Mouse (Mus musculus): Measurements from ENCODE around the gene Limch1. TPM values are rescaled to one million over a fixed set of nuclear protein-coding genes. Genes with fewer than 3 reads are reported as not detected.

Gene Limch1
- polyA plus RNA-seq, 1 experiment from 2014 or later = 1.5 TPM

DNA sequence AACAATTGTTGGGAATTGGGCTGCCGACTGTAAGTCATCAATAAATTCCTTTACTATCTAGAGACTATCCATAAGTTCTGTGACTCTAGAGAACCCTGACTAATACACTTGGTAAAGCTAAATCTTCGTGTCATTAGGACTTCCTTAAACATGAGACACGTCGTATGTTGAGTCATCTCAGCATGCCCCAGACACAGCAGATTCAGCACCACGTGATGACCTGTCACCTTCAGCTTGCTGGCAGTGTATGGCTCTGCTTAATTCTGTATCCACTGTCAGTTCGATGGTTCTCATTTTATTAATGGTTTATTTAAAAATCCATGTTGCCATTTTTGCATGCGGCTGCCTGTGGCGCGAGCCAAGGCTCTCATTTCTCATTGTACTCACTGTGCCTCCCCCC is 298.3 kb downstream of the Limch1 start:
- Histone ChIP-seq H3K9ac (ENCODE audit: low read depth, low read length) (no peak overlapping the region), H3K4me3 (ENCODE audit: low read depth, low read length) (no peak overlapping the region), H3K27me3 (ENCODE audit: control insufficient read depth, insufficient read depth, low read depth, low read length) (no peaks in the 10 kb centered on the region), H3K4me2 (ENCODE audit: low read depth, low read length) (no peak overlapping the region), H3K36me3 (ENCODE audit: control insufficient read depth, insufficient read depth) (no peaks in the 10 kb centered on the region), H3K4me1 (ENCODE audit: control insufficient read depth, low read depth, low read length) (no peaks in the 10 kb centered on the region), H3K27ac (ENCODE audit: low read length) (no peak overlapping the region), H3K9me3 (replicated peaks; ENCODE audit: control insufficient read depth, low read length) (no peaks in the 10 kb centered on the region)
- ATAC-seq (ENCODE audit: low read depth) = no peak
- WGBS (ENCODE audit: insufficient replicate concordance) = 50% methylated on average over 8 of the region's 9 CpGs

DNA sequence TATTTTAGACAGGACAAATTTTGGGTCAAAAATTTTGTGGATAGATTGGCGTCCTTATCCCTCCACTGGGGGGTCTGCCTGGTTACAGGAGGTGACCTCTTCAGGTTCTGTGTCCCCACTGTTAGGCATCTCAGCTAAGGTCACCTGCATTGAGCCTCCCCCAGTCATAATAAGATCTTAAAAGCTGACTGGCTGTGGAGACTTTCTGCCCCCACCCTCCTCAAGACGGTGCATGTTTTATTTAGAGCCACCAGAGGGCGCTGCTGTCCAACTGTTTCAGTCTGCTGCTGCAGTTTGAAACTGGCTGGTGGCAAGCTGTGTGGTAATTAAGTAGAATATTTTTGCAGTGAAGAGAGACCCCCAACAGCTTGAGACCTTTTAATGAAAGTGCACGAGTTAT is 302.4 kb downstream of the Limch1 start:
- Histone ChIP-seq H3K36me3 (ENCODE audit: control insufficient read depth, insufficient read depth) (no peaks in the 10 kb centered on the region), H3K27me3 (ENCODE audit: control insufficient read depth, insufficient read depth, low read depth, low read length) (no peaks in the 10 kb centered on the region), H3K4me3 (ENCODE audit: low read depth, low read length) (no peak overlapping the region), H3K9ac (ENCODE audit: low read depth, low read length) (no peak overlapping the region), H3K27ac (ENCODE audit: low read length) (no peak overlapping the region), H3K9me3 (replicated peaks; ENCODE audit: control insufficient read depth, low read length) (no peaks in the 10 kb centered on the region), H3K4me2 (ENCODE audit: low read depth, low read length) (no peak overlapping the region), H3K4me1 (ENCODE audit: control insufficient read depth, low read depth, low read length) (no peaks in the 10 kb centered on the region)
- 11% methylated on average over 4 of the region's 4 CpGs for WGBS (ENCODE audit: insufficient replicate concordance)
- ATAC-seq (ENCODE audit: low read depth) = no peak

DNA sequence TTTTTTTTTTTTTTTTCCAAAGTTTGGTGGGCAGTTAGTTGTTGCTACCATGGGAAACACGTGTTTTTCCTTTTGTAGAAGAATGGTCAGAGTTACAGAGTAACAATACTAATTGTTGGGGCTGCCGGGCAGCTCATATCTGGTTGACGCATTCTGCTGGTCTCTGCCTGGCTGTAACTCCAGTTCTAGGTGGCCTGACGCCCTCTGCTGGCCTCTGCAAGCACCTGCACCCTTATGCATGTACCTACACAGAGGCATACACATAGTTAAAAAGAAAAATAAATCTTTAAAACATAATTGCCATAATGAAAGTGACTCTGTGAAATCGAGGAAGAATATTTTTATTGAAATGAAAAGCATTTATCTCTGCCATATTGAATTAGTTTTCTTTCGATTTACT is 312.2 kb downstream of the Limch1 start:
- H3K9me3 ChIP-seq (replicated peaks; ENCODE audit: control insufficient read depth, low read length) = no peaks in the 10 kb centered on the region
- WGBS (ENCODE audit: insufficient replicate concordance) = 56% methylated on average over 6 of the region's 6 CpGs
- no peak for ATAC-seq (ENCODE audit: low read depth)
- H3K4me2 ChIP-seq (ENCODE audit: low read depth, low read length) = no peak overlapping the region
- H3K27ac ChIP-seq (ENCODE audit: low read length) = no peak overlapping the region
- no peak overlapping the region for H3K4me3 ChIP-seq (ENCODE audit: low read depth, low read length)
- no peaks in the 10 kb centered on the region for H3K4me1 ChIP-seq (ENCODE audit: control insufficient read depth, low read depth, low read length)
- no peaks in the 10 kb centered on the region for H3K27me3 ChIP-seq (ENCODE audit: control insufficient read depth, insufficient read depth, low read depth, low read length)
- no peak overlapping the region for H3K9ac ChIP-seq (ENCODE audit: low read depth, low read length)
- H3K36me3 ChIP-seq (ENCODE audit: control insufficient read depth, insufficient read depth) = no peaks in the 10 kb centered on the region

DNA sequence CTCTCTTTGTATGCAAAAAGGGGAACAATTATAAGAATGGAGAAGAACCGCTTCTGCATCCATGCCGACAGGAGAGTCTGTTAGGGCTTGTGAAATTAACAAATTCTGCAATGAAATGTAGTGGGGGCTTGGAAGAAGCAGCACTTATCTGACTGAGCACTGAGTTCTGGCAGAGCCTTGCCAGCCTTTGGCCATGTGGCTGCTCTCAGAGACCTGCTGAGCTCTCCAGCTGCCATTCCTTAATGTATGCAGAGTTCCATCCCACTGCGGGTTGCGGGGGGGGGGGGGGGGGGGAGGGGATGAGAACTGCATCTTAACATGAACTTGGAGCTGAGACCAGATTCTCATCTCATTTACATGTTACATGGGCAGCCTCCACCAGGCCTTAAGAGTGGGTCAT is 314.9 kb downstream of the Limch1 start:
- Histone ChIP-seq H3K4me2 (ENCODE audit: low read depth, low read length) (no peak overlapping the region), H3K4me3 (ENCODE audit: low read depth, low read length) (no peak overlapping the region), H3K36me3 (ENCODE audit: control insufficient read depth, insufficient read depth) (no peaks in the 10 kb centered on the region), H3K4me1 (ENCODE audit: control insufficient read depth, low read depth, low read length) (no peaks in the 10 kb centered on the region), H3K27ac (ENCODE audit: low read length) (no peak overlapping the region), H3K27me3 (ENCODE audit: control insufficient read depth, insufficient read depth, low read depth, low read length) (no peaks in the 10 kb centered on the region), H3K9ac (ENCODE audit: low read depth, low read length) (no peak overlapping the region), H3K9me3 (replicated peaks; ENCODE audit: control insufficient read depth, low read length) (no peaks in the 10 kb centered on the region)
- 55% methylated on average over 2 of the region's 4 CpGs for WGBS (ENCODE audit: insufficient replicate concordance)
- no peak for ATAC-seq (ENCODE audit: low read depth)

DNA sequence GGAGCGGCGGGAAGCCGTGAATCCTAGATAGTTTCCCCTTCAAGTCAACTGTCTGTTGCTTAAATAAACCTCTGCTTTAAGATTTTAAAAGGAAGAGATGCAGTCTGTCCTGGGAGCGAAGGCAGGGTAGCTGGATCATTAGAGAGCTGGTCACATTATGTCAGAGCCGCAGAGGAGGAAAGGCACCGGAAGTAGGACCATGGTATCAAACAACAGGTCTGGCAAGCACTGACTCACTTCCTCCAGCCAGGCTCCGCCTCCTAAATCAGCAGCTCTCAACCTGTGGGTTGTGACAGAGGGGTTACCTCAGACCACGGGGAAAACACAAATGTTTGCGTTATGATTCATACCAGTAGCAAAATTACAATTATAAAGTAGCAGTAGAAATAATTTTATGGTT is 318.0 kb downstream of the Limch1 start:
- no peaks in the 10 kb centered on the region for H3K4me1 ChIP-seq (ENCODE audit: control insufficient read depth, low read depth, low read length)
- no peak overlapping the region for H3K9ac ChIP-seq (ENCODE audit: low read depth, low read length)
- no peak overlapping the region for H3K4me2 ChIP-seq (ENCODE audit: low read depth, low read length)
- H3K4me3 ChIP-seq (ENCODE audit: low read depth, low read length) = no peak overlapping the region
- no peaks in the 10 kb centered on the region for H3K27me3 ChIP-seq (ENCODE audit: control insufficient read depth, insufficient read depth, low read depth, low read length)
- no peaks in the 10 kb centered on the region for H3K36me3 ChIP-seq (ENCODE audit: control insufficient read depth, insufficient read depth)
- no peak overlapping the region for H3K27ac ChIP-seq (ENCODE audit: low read length)
- 47% methylated on average over 9 of the region's 9 CpGs for WGBS (ENCODE audit: insufficient replicate concordance)
- ATAC-seq (ENCODE audit: low read depth) = no peak
- H3K9me3 ChIP-seq (replicated peaks; ENCODE audit: control insufficient read depth, low read length) = no peaks in the 10 kb centered on the region

DNA sequence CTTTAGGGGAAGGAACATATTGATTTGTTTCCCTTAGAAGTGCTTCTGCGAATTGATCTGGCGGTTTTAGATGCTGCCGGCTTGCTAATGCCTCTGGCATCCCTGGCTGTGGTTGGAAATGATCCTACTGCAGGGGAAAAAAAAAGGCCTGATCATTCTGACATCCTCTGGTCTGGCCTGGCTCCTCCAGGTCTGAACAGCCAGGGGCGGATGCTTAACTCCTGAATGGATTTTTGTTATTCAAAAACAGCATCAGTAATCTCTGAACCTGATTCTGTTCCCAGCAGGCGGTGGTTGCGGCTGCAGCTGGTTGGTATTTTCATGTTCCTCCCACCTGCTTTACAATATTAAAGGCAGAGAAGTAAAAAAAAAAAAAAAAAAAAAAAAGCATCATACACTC is 337.5 kb downstream of the Limch1 start:
- H3K36me3 ChIP-seq (ENCODE audit: control insufficient read depth, insufficient read depth) = no peaks in the 10 kb centered on the region
- H3K9me3 ChIP-seq (replicated peaks; ENCODE audit: control insufficient read depth, low read length) = no peaks in the 10 kb centered on the region
- no peak overlapping the region for H3K4me3 ChIP-seq (ENCODE audit: low read depth, low read length)
- H3K27me3 ChIP-seq (ENCODE audit: control insufficient read depth, insufficient read depth, low read depth, low read length) = no peaks in the 10 kb centered on the region; the same call in 1 of the 2 replicates
- H3K9ac ChIP-seq (ENCODE audit: low read depth, low read length) = no peak overlapping the region
- WGBS (ENCODE audit: insufficient replicate concordance) = 33% methylated on average over 6 of the region's 6 CpGs
- no peak for ATAC-seq (ENCODE audit: low read depth)
- H3K4me1 ChIP-seq (ENCODE audit: control insufficient read depth, low read depth, low read length) = no peaks in the 10 kb centered on the region
- no peak overlapping the region for H3K4me2 ChIP-seq (ENCODE audit: low read depth, low read length)
- no peak overlapping the region for H3K27ac ChIP-seq (ENCODE audit: low read length)

DNA sequence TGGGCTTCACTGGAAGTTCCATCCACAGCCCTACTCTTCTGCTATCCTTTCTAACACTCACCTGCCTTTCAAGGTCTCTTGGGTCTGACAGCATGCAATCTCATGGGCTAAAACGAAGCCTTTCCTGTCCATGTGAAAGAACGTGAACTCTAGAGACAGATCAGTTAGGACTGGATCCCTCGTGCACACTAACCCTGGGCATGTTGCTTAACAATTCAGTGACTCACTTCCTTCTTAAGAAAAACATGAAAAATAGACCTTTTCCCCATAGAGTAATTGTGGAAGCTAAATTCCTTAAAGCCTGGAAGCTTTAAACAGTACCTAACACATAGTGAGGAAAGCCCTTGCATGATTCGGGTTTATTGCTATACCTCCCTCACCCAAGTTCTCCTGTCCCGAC is 345.2 kb downstream of the Limch1 start:
- no peak overlapping the region for H3K9ac ChIP-seq (ENCODE audit: low read depth, low read length)
- H3K27me3 ChIP-seq (ENCODE audit: control insufficient read depth, insufficient read depth, low read depth, low read length) = peaks cover 33% of the 10 kb centered on the region
- H3K9me3 ChIP-seq (replicated peaks; ENCODE audit: control insufficient read depth, low read length) = no peaks in the 10 kb centered on the region
- no peak overlapping the region for H3K4me2 ChIP-seq (ENCODE audit: low read depth, low read length)
- no peak for ATAC-seq (ENCODE audit: low read depth)
- no peaks in the 10 kb centered on the region for H3K36me3 ChIP-seq (ENCODE audit: control insufficient read depth, insufficient read depth)
- H3K27ac ChIP-seq (ENCODE audit: low read length) = no peak overlapping the region
- H3K4me1 ChIP-seq (ENCODE audit: control insufficient read depth, low read depth, low read length) = no peaks in the 10 kb centered on the region
- no peak overlapping the region for H3K4me3 ChIP-seq (ENCODE audit: low read depth, low read length)
- WGBS (ENCODE audit: insufficient replicate concordance) = 26% methylated on average over 5 of the region's 5 CpGs

DNA sequence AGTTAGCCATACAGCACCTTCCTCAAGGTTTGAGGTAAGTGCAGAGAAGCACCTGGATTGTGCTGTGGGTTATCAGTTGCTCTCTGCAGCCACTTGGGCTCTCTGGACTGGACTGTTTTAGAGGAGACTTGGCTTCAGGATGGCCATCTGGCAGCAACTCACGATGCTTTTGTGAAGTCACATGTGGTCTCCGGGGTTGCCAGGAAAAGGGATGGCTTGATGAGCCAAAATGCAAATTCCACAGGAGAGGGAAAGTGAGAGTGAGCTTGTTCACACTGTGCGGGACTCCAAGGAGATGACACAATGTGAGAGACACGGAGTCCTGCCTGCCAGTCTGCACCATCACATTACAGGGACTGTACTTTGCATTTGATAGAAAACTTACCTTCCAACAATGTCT is 346.1 kb downstream of the Limch1 start:
- Histone ChIP-seq H3K9ac (ENCODE audit: low read depth, low read length) (no peak overlapping the region), H3K9me3 (replicated peaks; ENCODE audit: control insufficient read depth, low read length) (no peaks in the 10 kb centered on the region), H3K27ac (ENCODE audit: low read length) (no peak overlapping the region), H3K4me2 (ENCODE audit: low read depth, low read length) (no peak overlapping the region), H3K4me1 (ENCODE audit: control insufficient read depth, low read depth, low read length) (no peaks in the 10 kb centered on the region), H3K4me3 (ENCODE audit: low read depth, low read length) (no peak overlapping the region), H3K36me3 (ENCODE audit: control insufficient read depth, insufficient read depth) (no peaks in the 10 kb centered on the region), H3K27me3 (ENCODE audit: control insufficient read depth, insufficient read depth, low read depth, low read length) (peaks cover 42% of the 10 kb centered on the region)
- no peak for ATAC-seq (ENCODE audit: low read depth)
- WGBS (ENCODE audit: insufficient replicate concordance) = 21% methylated on average over 4 of the region's 4 CpGs

DNA sequence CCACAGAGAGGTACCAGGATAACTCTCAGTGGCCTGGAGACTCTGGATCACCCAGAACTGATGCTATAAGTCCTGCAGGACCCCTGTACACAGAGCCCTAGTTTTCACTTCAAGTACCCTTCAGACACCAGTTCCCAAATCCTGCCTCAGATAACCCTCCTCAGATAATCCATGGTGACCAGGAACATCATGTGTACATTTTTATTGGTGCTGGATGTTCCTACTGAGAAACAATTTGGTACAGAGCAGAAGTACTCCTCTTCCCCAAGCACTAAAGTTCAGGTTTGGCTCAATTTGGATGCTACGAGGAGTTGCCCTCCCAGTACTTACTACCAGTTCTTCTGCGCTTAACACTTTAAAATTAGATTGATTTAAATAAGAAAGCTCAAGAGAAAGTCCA is 348.4 kb downstream of the Limch1 start:
- 24% methylated on average over 2 of the region's 2 CpGs for WGBS (ENCODE audit: insufficient replicate concordance)
- peaks cover 64% of the 10 kb centered on the region for H3K27me3 ChIP-seq (ENCODE audit: control insufficient read depth, insufficient read depth, low read depth, low read length)
- H3K9me3 ChIP-seq (replicated peaks; ENCODE audit: control insufficient read depth, low read length) = no peaks in the 10 kb centered on the region
- H3K27ac ChIP-seq (ENCODE audit: low read length) = no peak overlapping the region
- ATAC-seq (ENCODE audit: low read depth) = no peak
- H3K4me3 ChIP-seq (ENCODE audit: low read depth, low read length) = no peak overlapping the region
- H3K9ac ChIP-seq (ENCODE audit: low read depth, low read length) = no peak overlapping the region
- no peak overlapping the region for H3K4me2 ChIP-seq (ENCODE audit: low read depth, low read length)
- H3K36me3 ChIP-seq (ENCODE audit: control insufficient read depth, insufficient read depth) = no peaks in the 10 kb centered on the region
- no peaks in the 10 kb centered on the region for H3K4me1 ChIP-seq (ENCODE audit: control insufficient read depth, low read depth, low read length)

DNA sequence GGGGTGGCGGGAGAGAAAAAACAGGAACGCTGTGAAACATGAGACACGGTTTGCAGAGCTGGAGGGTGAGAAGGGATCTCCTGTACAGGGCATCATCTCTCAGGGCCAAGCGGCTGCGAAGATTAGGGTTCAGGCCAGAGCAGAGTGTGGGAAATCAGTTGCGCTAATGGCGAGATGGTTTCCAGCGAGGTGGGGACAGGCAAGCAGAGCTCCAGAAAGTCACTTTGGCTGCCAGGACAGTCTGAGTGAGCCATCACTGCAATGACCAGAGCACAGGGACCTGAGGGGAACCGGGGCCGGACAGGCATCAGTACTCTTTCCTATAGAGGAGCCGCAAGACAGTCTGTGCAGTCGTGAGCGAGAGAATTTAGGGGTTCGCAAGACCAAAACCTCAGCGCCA is 349.5 kb downstream of the Limch1 start:
- Histone ChIP-seq H3K4me3 (ENCODE audit: low read depth, low read length) (no peak overlapping the region), H3K4me2 (ENCODE audit: low read depth, low read length) (no peak overlapping the region), H3K27me3 (ENCODE audit: control insufficient read depth, insufficient read depth, low read depth, low read length) (peaks cover 76% of the 10 kb centered on the region), H3K9me3 (replicated peaks; ENCODE audit: control insufficient read depth, low read length) (no peaks in the 10 kb centered on the region), H3K4me1 (ENCODE audit: control insufficient read depth, low read depth, low read length) (no peaks in the 10 kb centered on the region), H3K9ac (ENCODE audit: low read depth, low read length) (no peak overlapping the region), H3K27ac (ENCODE audit: low read length) (no peak overlapping the region), H3K36me3 (ENCODE audit: control insufficient read depth, insufficient read depth) (no peaks in the 10 kb centered on the region)
- ATAC-seq (ENCODE audit: low read depth) = no peak
- WGBS (ENCODE audit: insufficient replicate concordance) = 2% methylated on average over 15 of the region's 15 CpGs
